Comparison of ENCODE assay signal across 14 mouse cellular contexts in genomic region chr6:90688742-90689141, GRCm38 (mm10).
A peak's percentile ranks its signal among the peaks of the same experiment; 100 is the strongest.
DNase-seq lines count a peak whose midpoint lies in the region; ATAC-seq lines count a peak whose summit lies in the region.
"Had no signal": no experiment of that assay in that cellular context is flagged by ENCODE, and none has a peak within 500 bp of the region (broad histone marks: within the 10 kb centered on the region; RNA-seq: fewer than 3 reads in every experiment).

No protein-coding gene starts in this region.

- peaks cover 39% of the 10 kb centered on the region for H3K4me1 ChIP-seq in embryonic facial prominence, embryonic 15.5 days
- peaks cover 2% of the 10 kb centered on the region; the same call in 1 of the 2 replicates for H3K4me1 ChIP-seq in liver, embryonic 11.5 days (replicated peaks; ENCODE audit: control insufficient read depth, insufficient read depth, low read length)

- no peak overlapping the region for H3K4me3 ChIP-seq in embryonic facial prominence, embryonic 15.5 days (replicated peaks)
- no peak overlapping the region for H3K4me3 ChIP-seq in liver, embryonic 11.5 days (ENCODE audit: low read depth, low read length)
- H3K4me3 ChIP-seq: erythroblast, embryonic 14.5 days; liver, embryonic 12.5 days had no signal

- peak; percentile 95 for DNase-seq in heart, adult 11 months
- no peak for DNase-seq in heart, postnatal 36 days
- DNase-seq in kidney, postnatal 14 days: peak; percentile 38
- DNase-seq in kidney, adult 11 months: no peak
- peak; percentile 47 to 51 for DNase-seq in heart, postnatal 10 days
- no peak for DNase-seq in embryo, embryonic 9.5 days (ENCODE audit: extremely low spot score)
- no peak for DNase-seq in liver, embryonic 11.5 days (ENCODE audit: low spot score)
- DNase-seq: adrenal gland, postnatal 25 days; lung, postnatal 10 days; right cerebral cortex, postnatal 25 days had no signal

- ATAC-seq in embryonic facial prominence, embryonic 15.5 days (ENCODE audit: insufficient number of reproducible peaks, low FRiP score, low TSS enrichment, low read depth): peak; percentile 11; the same call in 1 of the 2 replicates
- ATAC-seq in liver, embryonic 11.5 days (replicated peaks; ENCODE audit: low FRiP score): no peak
- ATAC-seq: liver, embryonic 12.5 days had no signal

- no peak overlapping the region; the same call in 1 of the 2 replicates for H3K27ac ChIP-seq in embryonic facial prominence, embryonic 15.5 days (replicated peaks)
- H3K27ac ChIP-seq in liver, embryonic 11.5 days (ENCODE audit: low read depth, low read length): no peak overlapping the region
- H3K27ac ChIP-seq: liver, embryonic 12.5 days had no signal

- H3K4me2 ChIP-seq in embryonic facial prominence, embryonic 15.5 days (replicated peaks): no peak overlapping the region
- no peak overlapping the region for H3K4me2 ChIP-seq in liver, embryonic 11.5 days
- H3K4me2 ChIP-seq: liver, embryonic 12.5 days; midbrain, embryonic 11.5 days had no signal

- H3K9me3 ChIP-seq in embryonic facial prominence, embryonic 15.5 days (replicated peaks): no peaks in the 10 kb centered on the region
- no peaks in the 10 kb centered on the region for H3K9me3 ChIP-seq in liver, embryonic 11.5 days (ENCODE audit: control insufficient read depth, low read length)
- H3K9me3 ChIP-seq: liver, embryonic 12.5 days had no signal

- WGBS in embryonic facial prominence, embryonic 15.5 days: 45% methylated on average over 3 of the region's 3 CpGs
- 65% methylated on average over 3 of the region's 3 CpGs for WGBS in liver, embryonic 11.5 days

- no peak overlapping the region for H3K9ac ChIP-seq in embryonic facial prominence, embryonic 15.5 days
- H3K9ac ChIP-seq in liver, embryonic 11.5 days (ENCODE audit: low read depth, low read length): no peak overlapping the region
- H3K9ac ChIP-seq: liver, embryonic 12.5 days had no signal

- intact Hi-C loops in heart, postnatal 36 days (cut with DNase I): loop anchor here (1.0 to 2.0 kb wide), 2 partner anchors 18 to 32 kb away; no protein-coding TSS in a partner anchor
- intact Hi-C loops in heart, postnatal 10 days (cut with DNase I): no loop called here

- no peaks in the 10 kb centered on the region for H3K27me3 ChIP-seq in embryonic facial prominence, embryonic 15.5 days
- H3K27me3 ChIP-seq in liver, embryonic 11.5 days (replicated peaks; ENCODE audit: control insufficient read depth, insufficient read depth, low read length): no peaks in the 10 kb centered on the region
- H3K27me3 ChIP-seq: liver, embryonic 12.5 days had no signal

- H3K36me3 ChIP-seq in embryonic facial prominence, embryonic 15.5 days: peaks cover 54% of the 10 kb centered on the region
- peaks cover 15% of the 10 kb centered on the region for H3K36me3 ChIP-seq in liver, embryonic 11.5 days (ENCODE audit: control insufficient read depth, insufficient read depth, low read length)

Comparison
In these comparisons a context has a peak if more than half of its experiments do, and no peak if none do; other contexts are left out.
1. DNase-seq: peak in heart, adult 11 months (single experiment), kidney, postnatal 14 days (single experiment) and heart, postnatal 10 days (2 of 2); none in heart, postnatal 36 days (0 of 2), kidney, adult 11 months (single experiment), embryo, embryonic 9.5 days (single experiment) and liver, embryonic 11.5 days (single experiment).